Mouse (Mus musculus) spleen, adult 2 months (tissue): ENCODE results near the gene Prr29.

Experiments
- CTCF ChIP-seq: fragments of 200-500 bp; IDR thresholded peaks from 2 replicates; pipeline ENCODE4 v1.5.1; 2011; ENCODE audit warnings: mild to moderate bottlenecking, inconsistent platforms; ENCODE audit not compliant: insufficient read depth, insufficient read length, insufficient replicate concordance; ENCODE audit errors: extremely low read depth
- POLR2A ChIP-seq: fragments of 200-500 bp; IDR thresholded peaks from 2 replicates; pipeline ENCODE4 v1.6.1; 2011; ENCODE audit warnings: low read depth, low read length, inconsistent platforms

GRCm38 (mm10) chr11:106359350-106359749 is 5.9 kb upstream of the Prr29 start:
- TF ChIP-seq CTCF (peak; percentile 44; the same call in 1 of the 2 replicates), POLR2A (no peak)
